Mouse (Mus musculus) forebrain, embryonic 10.5 days (tissue): Measurements from ENCODE around the gene Gm10487. TPM values are rescaled to one million over a fixed set of nuclear protein-coding genes. Genes with fewer than 3 reads are reported as not detected.
"Not testable (repeated sequence)": the region's sequence is repeated elsewhere in the genome, so short reads cannot be mapped to it uniquely, and the experiment has no call there.

Experiments
- DNase-seq: peaks from one replicate; pipeline ENCODE4 v3.0.0-alpha.2; 2017; ENCODE audit warnings: low spot score; ENCODE audit errors: extremely low spot score
- H3K27ac ChIP-seq: fragments of 300-500 bp; sonication (generic); 2 replicates; pipeline ENCODE4 v1.5.1; 2016; ENCODE audit warnings: mild to moderate bottlenecking
- H3K27me3 ChIP-seq: fragments of 300-500 bp; sonication (generic); 2 replicates; pipeline ENCODE4 v1.6.1; 2016; ENCODE audit warnings: mild to moderate bottlenecking; ENCODE audit not compliant: poor library complexity, severe bottlenecking
- H3K36me3 ChIP-seq: fragments of 300-500 bp; sonication (generic); replicated peaks from 2 replicates; pipeline ENCODE4 v1.6.1; 2016; ENCODE audit warnings: mild to moderate bottlenecking, moderate library complexity
- H3K4me1 ChIP-seq: fragments of 300-500 bp; sonication (generic); 2 replicates; pipeline ENCODE4 v1.6.1; 2016
- H3K4me3 ChIP-seq: fragments of 300-500 bp; sonication (generic); 2 replicates; pipeline ENCODE4 v1.5.1; 2016; ENCODE audit warnings: mild to moderate bottlenecking, moderate library complexity
- H3K9me3 ChIP-seq: fragments of 300-500 bp; sonication (generic); 2 replicates; pipeline ENCODE4 v1.6.1; 2016; ENCODE audit warnings: mild to moderate bottlenecking, moderate library complexity
- WGBS: fragments of 180-500 bp; shearing (Covaris S2); methylation state at CpG from one replicate; pipeline ENCODE4 v1.1.7; 2016; 5-methylcytosine and 5-hydroxymethylcytosine counted together
- polyA plus RNA-seq: library from polyadenylated mRNA; unstranded; fragments of >200 nt; fragmentation: Nextera tagmentation; extraction: Ambion mirVana; gene quantifications from 2 replicates; pipeline ENCODE4 v1.2.1, GENCODE M21; 2016

The Gm10487 gene
- not detected in 2 replicates for polyA plus RNA-seq

- H3K27me3 ChIP-seq, H3K27ac ChIP-seq, H3K4me1 ChIP-seq, DNase-seq, H3K9me3 ChIP-seq, H3K4me3 ChIP-seq, H3K36me3 ChIP-seq: not testable (repeated sequence)
- no CpG with 5 or more reads among the region's 6 CpGs for WGBS
Observed at GRCm38 (mm10) chrX:30843369-30843768, at the start of gene Gm10487. Gm10487 (minus strand) TSS chrX:30843469.
